ENCODE assay signal across 28 mouse cellular contexts in the genomic region with DNA sequence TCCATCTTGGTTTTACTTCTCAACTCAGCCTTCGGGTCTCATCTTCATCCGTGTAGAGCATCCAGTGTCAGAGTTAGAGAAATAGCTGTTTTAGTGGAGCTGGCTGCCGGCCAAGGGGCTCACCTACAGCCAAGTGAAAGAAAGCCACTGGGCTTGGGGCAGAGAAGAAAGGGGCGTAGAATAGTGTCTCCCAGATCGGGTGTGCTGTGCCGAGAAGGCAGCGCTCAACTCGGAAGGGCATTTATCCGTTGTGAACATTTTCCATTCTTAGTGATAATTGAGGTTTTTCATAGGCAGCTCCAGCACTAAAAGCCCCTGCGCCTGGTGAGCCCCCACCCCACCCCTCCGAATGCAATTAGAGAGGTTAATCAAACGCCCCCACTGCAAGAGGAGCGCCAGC.
DNase-seq lines count a peak whose midpoint lies in the region; ATAC-seq and TF ChIP-seq lines count a peak whose summit lies in the region.
"Had no signal": no experiment of that assay in that cellular context is flagged by ENCODE, and none has a peak within 500 bp of the region (broad histone marks: within the 10 kb centered on the region; RNA-seq: fewer than 3 reads in every experiment).

No protein-coding gene starts in this region.

- no peak overlapping the region for H3K4me2 ChIP-seq in heart, embryonic 12.5 days
- peak overlapping the region; percentile 25 for H3K4me2 ChIP-seq in forebrain, embryonic 16.5 days (ENCODE audit: low read length)
- H3K4me2 ChIP-seq: heart, embryonic 13.5 days; kidney, embryonic 15.5 days; liver, embryonic 13.5 days; midbrain, embryonic 13.5 days had no signal

- H3K9ac ChIP-seq in heart, embryonic 12.5 days, result no peak overlapping the region
- H3K9ac ChIP-seq in forebrain, embryonic 16.5 days (replicated peaks; ENCODE audit: low read depth, low read length), result 0 out of 2 replicates have a peak overlapping the region, but pooled peaks have one; percentile 15
- H3K9ac ChIP-seq: heart, embryonic 13.5 days; kidney, embryonic 15.5 days; liver, embryonic 13.5 days; midbrain, embryonic 13.5 days had no signal

- TF ChIP-seq CTCF in olfactory bulb, adult 2 months (IDR thresholded peaks at IDR 0.05; ENCODE audit: insufficient read depth, low read depth, low read length), result no peak

- TF ChIP-seq POLR2A in olfactory bulb, adult 2 months (IDR thresholded peaks at IDR 0.05; ENCODE audit: insufficient read depth, low read depth, low read length), result no peak

- ATAC-seq in heart, embryonic 12.5 days (ENCODE audit: insufficient number of reproducible peaks, low FRiP score), result no peak
- ATAC-seq in forebrain, embryonic 16.5 days, result peak; percentile 38; the same call in 1 of the 2 replicates
- ATAC-seq: CD4-positive, CD25-positive, alpha-beta regulatory T cell, adult 4 months; hindbrain, postnatal 0 days; intestine, postnatal 0 days; midbrain, embryonic 13.5 days had no signal

- no peaks in the 10 kb centered on the region for H3K9me3 ChIP-seq in heart, embryonic 12.5 days (replicated peaks)
- H3K9me3 ChIP-seq in forebrain, embryonic 16.5 days (ENCODE audit: control insufficient read depth, low read length), result no peaks in the 10 kb centered on the region
- H3K9me3 ChIP-seq: heart, embryonic 13.5 days; kidney, embryonic 15.5 days; liver, embryonic 13.5 days had no signal

- H3K27me3 ChIP-seq in heart, embryonic 12.5 days (replicated peaks), result no peaks in the 10 kb centered on the region
- H3K27me3 ChIP-seq in forebrain, embryonic 16.5 days (replicated peaks; ENCODE audit: control insufficient read depth, insufficient read depth, low read length), result no peaks in the 10 kb centered on the region
- H3K27me3 ChIP-seq: heart, embryonic 13.5 days; kidney, embryonic 15.5 days; liver, embryonic 13.5 days; midbrain, embryonic 13.5 days had no signal

- no peaks in the 10 kb centered on the region for H3K36me3 ChIP-seq in heart, embryonic 12.5 days
- H3K36me3 ChIP-seq in forebrain, embryonic 16.5 days (ENCODE audit: control insufficient read depth, insufficient read depth), result no peaks in the 10 kb centered on the region
- H3K36me3 ChIP-seq: heart, embryonic 13.5 days; kidney, embryonic 15.5 days; liver, embryonic 13.5 days; midbrain, embryonic 13.5 days had no signal

- DNase-seq in heart, adult 11 months, result peak; percentile 76
- DNase-seq in right cerebral cortex, postnatal 14 days, result peak; percentile 11
- DNase-seq in right cerebral cortex, postnatal 4 days, result no peak
- DNase-seq in spleen, postnatal 14 days (ENCODE audit: low spot score in 2 of 2), result no peak
- no peak for DNase-seq in layer of hippocampus, postnatal 14 days (ENCODE audit: low spot score in 2 of 2)
- DNase-seq: adrenal gland, postnatal 25 days; cerebellum, adult 9-11 months; gastrocnemius, postnatal 10 days; heart, adult 18-20 months; heart, postnatal 14 days; kidney, postnatal 36 days; layer of hippocampus, adult 9-11 months; left cerebral cortex, postnatal 4 days; liver, embryonic 13.5 days; lung, adult 2 months; lung, postnatal 14 days; right cerebral cortex, postnatal 25 days; thymus, postnatal 4 days had no signal

- WGBS in heart, embryonic 12.5 days, result 81% methylated on average over 13 of the region's 13 CpGs
- 13% methylated on average over 13 of the region's 13 CpGs for whole genome bisulfite sequencing in forebrain, embryonic 16.5 days
- WGBS in olfactory bulb, adult 2 months, result 16% methylated on average over 13 of the region's 13 CpGs

- H3K4me1 ChIP-seq in heart, embryonic 12.5 days (replicated peaks), result no peaks in the 10 kb centered on the region
- H3K4me1 ChIP-seq in forebrain, embryonic 16.5 days (replicated peaks; ENCODE audit: control insufficient read depth, insufficient read depth, low read length), result peaks cover 6% of the 10 kb centered on the region
- peaks cover 5% of the 10 kb centered on the region; the same call in 1 of the 2 replicates for H3K4me1 ChIP-seq in olfactory bulb, adult 2 months (ENCODE audit: control insufficient read depth, insufficient read depth, low read length)
- H3K4me1 ChIP-seq: kidney, embryonic 15.5 days; liver, embryonic 13.5 days; midbrain, embryonic 13.5 days had no signal

- no peak overlapping the region for H3K4me3 ChIP-seq in heart, embryonic 12.5 days
- H3K4me3 ChIP-seq in forebrain, embryonic 16.5 days (replicated peaks; ENCODE audit: low read length), result no peak overlapping the region
- peak overlapping the region; percentile 4; the same call in 1 of the 2 replicates for H3K4me3 ChIP-seq in olfactory bulb, adult 2 months (ENCODE audit: insufficient read depth, low read depth, low read length)
- H3K4me3 ChIP-seq: heart, embryonic 13.5 days; kidney, embryonic 15.5 days; left cerebral cortex, adult 2 months; liver, embryonic 13.5 days; midbrain, embryonic 13.5 days had no signal

- H3K27ac ChIP-seq in heart, embryonic 12.5 days (ENCODE audit: poor library complexity, severe bottlenecking), result no peak overlapping the region
- no peak overlapping the region for H3K27ac ChIP-seq in forebrain, embryonic 16.5 days (ENCODE audit: low read length)
- no peak overlapping the region for H3K27ac ChIP-seq in olfactory bulb, adult 2 months (ENCODE audit: insufficient read depth, low read depth, low read length)
- H3K27ac ChIP-seq: heart, embryonic 13.5 days; hindbrain, postnatal 0 days; kidney, embryonic 15.5 days; left cerebral cortex, adult 2 months; liver, embryonic 13.5 days; midbrain, embryonic 13.5 days had no signal

Comparison
In these comparisons a context has a peak if more than half of its experiments do, and no peak if none do; other contexts are left out.
1. DNase-seq: peak in heart, adult 11 months (single experiment) and right cerebral cortex, postnatal 14 days (single experiment); none in right cerebral cortex, postnatal 4 days (single experiment), spleen, postnatal 14 days (0 of 2) and layer of hippocampus, postnatal 14 days (0 of 2).